Mouse (Mus musculus) mammary gland, adult 2 months (tissue): ENCODE results near the gene Esd. TPM values are rescaled to one million over a fixed set of nuclear protein-coding genes. Genes with fewer than 3 reads are reported as not detected.

Experiments used
- polyA plus RNA-seq: library from polyadenylated mRNA; depleted of rRNA; stranded (reverse); fragments of >200 nt; gene quantifications from 2 replicates; pipeline ENCODE4 v1.2.3, GENCODE M21; 2012; ENCODE audit warnings: low replicate concordance; rRNA removed

The Esd gene
- polyA plus RNA-seq, result 20.6 and 54.1 TPM in 2 replicates

DNA sequence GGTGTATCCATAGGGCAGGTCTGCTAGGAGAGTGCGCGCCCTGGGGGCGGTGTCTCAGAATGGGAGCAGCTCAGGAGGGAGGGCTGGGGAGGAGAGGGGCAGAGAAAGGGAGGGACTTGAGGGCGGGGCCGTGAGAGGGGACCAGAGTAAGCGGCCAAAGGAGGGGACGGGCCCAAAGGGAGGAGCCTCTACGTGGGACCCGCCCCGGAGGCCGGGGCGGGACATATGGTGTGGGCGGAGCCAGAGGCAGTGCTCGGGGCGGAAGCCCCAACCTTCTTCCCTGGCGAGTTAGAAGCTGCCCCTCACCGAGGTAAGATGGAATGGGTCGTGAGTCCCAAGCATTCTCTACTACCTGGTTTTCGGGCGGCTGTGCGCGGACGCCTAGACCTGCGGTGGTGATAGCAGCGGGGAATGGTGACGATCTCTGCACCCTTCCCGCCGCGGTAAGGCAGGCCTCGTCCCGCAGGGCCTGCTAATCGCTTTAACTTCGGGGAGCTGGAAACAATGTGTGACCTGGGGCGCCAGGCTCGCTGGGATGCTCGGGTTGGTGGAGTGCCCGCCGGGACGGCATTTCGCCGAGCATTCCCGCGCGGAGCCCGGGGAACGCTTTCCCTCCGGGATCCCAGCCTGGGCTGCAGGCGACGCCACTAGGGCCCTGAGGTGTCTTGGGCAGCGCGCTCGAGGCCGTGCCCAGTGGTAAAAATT lies at the start of gene Esd:
Gene Esd (plus strand): TSS at position 219 of the 705 bp plus-strand sequence.

Other genes starting within 250 kb of the Esd start
- 0.14 and 0.47 TPM in 2 replicates for gene Htr2a, start 91.5 kb upstream of the Esd start, polyA plus RNA-seq
- gene Lrch1, start 215.6 kb downstream of the Esd start, polyA plus RNA-seq, result 10.9 and 13.9 TPM in 2 replicates